Mouse (Mus musculus): Measurements from ENCODE around the gene C130050O18Rik. TPM values are rescaled to one million over a fixed set of nuclear protein-coding genes. Genes with fewer than 3 reads are reported as not detected.
A peak's percentile ranks its signal among the peaks of the same experiment; 100 is the strongest.

The C130050O18Rik gene
- polyA plus RNA-seq, 1 experiment from 2014 or later: 1.6 TPM

DNA sequence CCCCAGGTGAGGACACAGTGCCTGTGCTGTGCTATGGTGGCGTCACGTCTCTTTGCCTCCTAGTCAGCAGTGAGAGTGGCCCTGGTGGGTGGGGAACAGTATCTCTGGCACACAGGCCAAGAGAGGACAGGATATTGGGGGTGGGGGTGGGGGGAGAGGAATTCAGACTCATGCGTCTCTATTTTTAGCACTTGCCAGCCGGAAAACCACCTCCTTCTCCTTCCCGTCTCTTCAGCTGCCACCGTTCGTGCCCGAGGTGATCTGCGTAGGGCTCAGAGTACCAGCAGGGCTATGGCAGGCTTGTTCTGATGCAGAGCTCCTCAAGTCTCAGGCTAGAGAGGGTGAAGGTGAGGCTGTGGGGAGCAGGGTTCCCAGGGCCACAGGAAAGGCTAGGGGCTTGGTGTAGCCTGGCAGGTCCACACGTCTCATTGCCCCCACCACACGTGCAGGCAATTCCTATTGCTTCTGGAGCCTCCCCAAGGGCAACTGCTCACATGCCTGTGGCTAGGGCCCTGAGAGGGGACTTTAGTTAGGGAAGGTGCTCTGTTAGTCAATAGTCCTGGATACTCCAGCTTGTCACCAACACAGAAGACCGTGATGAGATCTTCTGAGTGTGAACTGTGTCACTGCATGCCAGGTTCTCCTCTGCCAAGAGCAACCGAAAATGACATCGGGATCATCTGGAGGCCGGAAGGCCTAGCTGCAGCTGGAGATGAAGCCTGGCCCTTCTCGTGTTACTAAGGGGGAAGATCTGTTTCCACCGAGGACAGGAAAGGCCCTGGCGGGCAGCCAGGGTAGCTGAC lies 27.4 kb upstream of the C130050O18Rik start, which contains the start of gene Gpr146:
TSS of gene Gpr146 (plus strand) at position 230 of the 803 bp plus-strand sequence.
- peak; percentile 12 for ATAC-seq (ENCODE audit: low read depth)
- Histone ChIP-seq H3K4me1 (ENCODE audit: control insufficient read depth, low read depth, low read length) (peaks cover 75% of the 10 kb centered on the region), H3K27ac (ENCODE audit: low read length) (peak within 1 kb of the TSS; percentile 100), H3K27me3 (ENCODE audit: control insufficient read depth, insufficient read depth, low read depth, low read length) (no peaks in the 10 kb centered on the region), H3K36me3 (ENCODE audit: control insufficient read depth, insufficient read depth) (no peaks in the 10 kb centered on the region), H3K4me2 (ENCODE audit: low read depth, low read length) (peak within 1 kb of the TSS; percentile 96), H3K4me3 (ENCODE audit: low read depth, low read length) (peak within 1 kb of the TSS; percentile 5; the same call in 1 of the 2 replicates), H3K9ac (ENCODE audit: low read depth, low read length) (peak within 1 kb of the TSS; percentile 54), H3K9me3 (replicated peaks; ENCODE audit: control insufficient read depth, low read length) (no peaks in the 10 kb centered on the region)
- 23% methylated on average over 18 of the region's 18 CpGs for WGBS (ENCODE audit: insufficient replicate concordance)

GRCm38 (mm10) chr5:139378271-139378556 lies 26.9 kb upstream of the C130050O18Rik start:
- no peaks in the 10 kb centered on the region for H3K27me3 ChIP-seq (ENCODE audit: control insufficient read depth, insufficient read depth, low read depth, low read length)
- ATAC-seq (ENCODE audit: low read depth): no peak
- 60% methylated on average over 7 of the region's 7 CpGs for WGBS (ENCODE audit: insufficient replicate concordance)
- H3K4me3 ChIP-seq (ENCODE audit: low read depth, low read length): no peak overlapping the region
- no peaks in the 10 kb centered on the region for H3K36me3 ChIP-seq (ENCODE audit: control insufficient read depth, insufficient read depth)
- peaks cover 75% of the 10 kb centered on the region for H3K4me1 ChIP-seq (ENCODE audit: control insufficient read depth, low read depth, low read length)
- H3K27ac ChIP-seq (ENCODE audit: low read length): peak overlapping the region; percentile 100
- H3K9me3 ChIP-seq (replicated peaks; ENCODE audit: control insufficient read depth, low read length): no peaks in the 10 kb centered on the region
- peak overlapping the region; percentile 34; the same call in 1 of the 2 replicates for H3K4me2 ChIP-seq (ENCODE audit: low read depth, low read length)
- H3K9ac ChIP-seq (ENCODE audit: low read depth, low read length): peak overlapping the region; percentile 54

DNA sequence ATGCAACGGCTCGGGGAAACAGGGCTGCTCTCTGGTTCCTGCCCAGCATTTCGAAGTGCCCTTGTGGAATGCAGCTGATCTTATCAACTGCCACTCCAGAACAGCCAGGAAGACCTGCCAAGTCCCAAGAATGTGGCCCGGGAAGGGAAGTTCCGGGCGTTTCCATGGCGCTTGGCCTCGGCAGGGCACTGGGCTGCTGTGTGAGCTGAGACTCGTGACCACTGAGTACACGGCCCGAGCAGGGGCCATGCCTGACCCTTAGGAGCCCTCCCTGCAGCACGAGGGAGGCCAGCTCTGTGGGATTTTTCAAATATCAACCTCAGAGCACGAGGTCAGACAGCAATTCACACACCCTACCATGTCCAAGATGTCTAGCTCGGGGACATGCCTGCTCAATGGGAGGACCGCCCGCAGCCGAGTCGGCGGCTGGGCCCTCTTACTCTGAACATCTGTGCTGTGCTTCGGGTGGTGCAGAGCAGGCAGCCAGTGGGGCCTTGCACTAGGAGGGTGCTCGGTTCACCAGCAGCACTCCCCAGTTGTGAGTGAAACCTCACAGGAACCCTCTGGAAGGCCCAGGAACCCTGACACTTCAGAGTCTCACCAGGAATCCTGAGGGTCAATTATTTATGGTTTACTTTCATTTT lies 26.0 kb upstream of the C130050O18Rik start:
- Histone ChIP-seq H3K4me3 (ENCODE audit: low read depth, low read length) (peak overlapping the region; percentile 99), H3K27me3 (ENCODE audit: control insufficient read depth, insufficient read depth, low read depth, low read length) (no peaks in the 10 kb centered on the region), H3K4me2 (ENCODE audit: low read depth, low read length) (peak overlapping the region; percentile 96), H3K9me3 (replicated peaks; ENCODE audit: control insufficient read depth, low read length) (no peaks in the 10 kb centered on the region), H3K4me1 (ENCODE audit: control insufficient read depth, low read depth, low read length) (peaks cover 77% of the 10 kb centered on the region), H3K9ac (ENCODE audit: low read depth, low read length) (peak overlapping the region; percentile 95), H3K36me3 (ENCODE audit: control insufficient read depth, insufficient read depth) (no peaks in the 10 kb centered on the region), H3K27ac (ENCODE audit: low read length) (peak overlapping the region; percentile 100)
- WGBS (ENCODE audit: insufficient replicate concordance): 16% methylated on average over 21 of the region's 21 CpGs
- no peak for ATAC-seq (ENCODE audit: low read depth)

DNA sequence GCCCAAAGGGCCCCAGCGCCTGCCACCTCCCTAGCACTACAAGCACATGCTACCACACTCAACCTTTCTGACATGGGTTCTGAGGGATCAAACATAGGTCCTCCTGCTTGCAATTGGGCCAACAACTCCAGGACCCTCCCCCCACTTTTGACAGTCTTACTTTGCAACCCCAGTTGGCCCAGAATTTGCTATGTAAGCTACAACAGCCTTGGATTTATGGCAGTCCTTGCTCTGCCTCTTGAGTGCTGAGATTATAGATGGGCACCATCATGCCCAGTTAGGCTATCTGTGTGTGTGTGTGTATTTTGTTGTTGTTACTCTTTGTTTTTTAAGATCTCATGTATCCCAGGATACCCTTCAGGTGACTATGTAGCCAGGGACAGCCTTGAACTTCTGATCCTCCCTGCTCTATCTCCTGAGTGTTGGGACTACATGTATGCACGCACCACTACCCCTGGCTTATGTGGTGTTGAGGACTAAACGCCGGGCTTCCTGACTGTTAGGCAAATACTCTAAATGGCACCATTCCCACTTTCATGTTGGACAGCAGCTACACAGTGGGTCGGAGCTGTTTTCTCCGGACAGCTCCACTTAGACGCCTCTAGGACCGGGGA lies 25.2 kb upstream of the C130050O18Rik start:
- peak overlapping the region; percentile 99 for H3K4me3 ChIP-seq (ENCODE audit: low read depth, low read length)
- no peaks in the 10 kb centered on the region for H3K36me3 ChIP-seq (ENCODE audit: control insufficient read depth, insufficient read depth)
- H3K27me3 ChIP-seq (ENCODE audit: control insufficient read depth, insufficient read depth, low read depth, low read length): no peaks in the 10 kb centered on the region
- peak overlapping the region; percentile 95 for H3K9ac ChIP-seq (ENCODE audit: low read depth, low read length)
- peak overlapping the region; percentile 100 for H3K27ac ChIP-seq (ENCODE audit: low read length)
- H3K4me2 ChIP-seq (ENCODE audit: low read depth, low read length): peak overlapping the region; percentile 96
- no peaks in the 10 kb centered on the region for H3K9me3 ChIP-seq (replicated peaks; ENCODE audit: control insufficient read depth, low read length)
- 5% methylated on average over 8 of the region's 8 CpGs for WGBS (ENCODE audit: insufficient replicate concordance)
- peak; percentile 1; the same call in 1 of the 2 replicates for ATAC-seq (ENCODE audit: low read depth)
- H3K4me1 ChIP-seq (ENCODE audit: control insufficient read depth, low read depth, low read length): peaks cover 77% of the 10 kb centered on the region

DNA sequence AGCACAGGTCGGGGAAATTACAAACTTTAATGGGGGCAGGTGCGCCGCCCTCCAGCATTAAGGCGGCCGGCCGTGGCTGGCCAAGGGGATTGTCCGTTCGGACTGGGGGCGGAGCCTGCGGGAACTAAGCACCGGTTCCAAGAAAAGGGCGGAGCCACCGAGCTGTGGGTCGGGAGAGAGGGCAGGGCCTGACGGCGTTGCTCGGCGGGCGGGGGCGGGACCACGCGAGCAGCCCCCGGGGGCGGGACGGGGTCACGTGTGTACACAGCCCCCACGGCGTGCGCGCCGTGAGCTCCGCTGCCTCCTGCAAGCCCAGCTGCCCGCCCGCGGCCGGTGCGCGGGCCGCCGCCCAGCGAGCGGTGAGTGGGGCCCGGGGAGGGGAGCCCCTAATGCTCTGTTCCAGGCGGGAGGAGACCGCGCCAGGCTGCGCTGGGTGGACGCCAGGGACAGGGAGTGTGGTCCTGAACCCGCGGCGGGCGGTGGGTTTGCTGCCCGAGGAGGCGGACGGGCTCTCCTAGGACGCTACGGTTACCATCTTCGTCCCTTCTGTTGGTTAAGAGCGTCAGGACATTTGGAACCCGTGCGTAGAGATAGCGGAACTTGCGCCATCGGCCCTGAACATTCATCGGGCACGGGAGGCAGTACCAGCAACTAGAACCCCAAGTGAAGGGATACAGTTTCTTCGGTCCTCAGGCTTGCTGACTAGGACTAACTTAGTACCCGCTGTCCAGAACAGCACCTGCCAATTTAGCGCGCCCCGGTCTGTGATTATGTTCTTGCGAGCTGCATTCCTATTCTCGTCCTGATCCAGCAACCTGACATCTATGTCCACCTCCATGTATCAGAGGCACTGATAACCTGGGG lies 24.5 kb upstream of the C130050O18Rik start:
- H3K27ac ChIP-seq (ENCODE audit: low read length): peak overlapping the region; percentile 100
- under 1% methylated on average over 72 of the region's 73 CpGs for WGBS (ENCODE audit: insufficient replicate concordance)
- H3K9ac ChIP-seq (ENCODE audit: low read depth, low read length): peak overlapping the region; percentile 95
- H3K9me3 ChIP-seq (replicated peaks; ENCODE audit: control insufficient read depth, low read length): no peaks in the 10 kb centered on the region
- peaks cover 4% of the 10 kb centered on the region; the same call in 1 of the 2 replicates for H3K36me3 ChIP-seq (ENCODE audit: control insufficient read depth, insufficient read depth)
- H3K4me3 ChIP-seq (ENCODE audit: low read depth, low read length): peak overlapping the region; percentile 99
- ATAC-seq (ENCODE audit: low read depth): peak; percentile 79
- no peaks in the 10 kb centered on the region for H3K27me3 ChIP-seq (ENCODE audit: control insufficient read depth, insufficient read depth, low read depth, low read length)
- H3K4me2 ChIP-seq (ENCODE audit: low read depth, low read length): peak overlapping the region; percentile 96
- H3K4me1 ChIP-seq (ENCODE audit: control insufficient read depth, low read depth, low read length): peaks cover 80% of the 10 kb centered on the region

DNA sequence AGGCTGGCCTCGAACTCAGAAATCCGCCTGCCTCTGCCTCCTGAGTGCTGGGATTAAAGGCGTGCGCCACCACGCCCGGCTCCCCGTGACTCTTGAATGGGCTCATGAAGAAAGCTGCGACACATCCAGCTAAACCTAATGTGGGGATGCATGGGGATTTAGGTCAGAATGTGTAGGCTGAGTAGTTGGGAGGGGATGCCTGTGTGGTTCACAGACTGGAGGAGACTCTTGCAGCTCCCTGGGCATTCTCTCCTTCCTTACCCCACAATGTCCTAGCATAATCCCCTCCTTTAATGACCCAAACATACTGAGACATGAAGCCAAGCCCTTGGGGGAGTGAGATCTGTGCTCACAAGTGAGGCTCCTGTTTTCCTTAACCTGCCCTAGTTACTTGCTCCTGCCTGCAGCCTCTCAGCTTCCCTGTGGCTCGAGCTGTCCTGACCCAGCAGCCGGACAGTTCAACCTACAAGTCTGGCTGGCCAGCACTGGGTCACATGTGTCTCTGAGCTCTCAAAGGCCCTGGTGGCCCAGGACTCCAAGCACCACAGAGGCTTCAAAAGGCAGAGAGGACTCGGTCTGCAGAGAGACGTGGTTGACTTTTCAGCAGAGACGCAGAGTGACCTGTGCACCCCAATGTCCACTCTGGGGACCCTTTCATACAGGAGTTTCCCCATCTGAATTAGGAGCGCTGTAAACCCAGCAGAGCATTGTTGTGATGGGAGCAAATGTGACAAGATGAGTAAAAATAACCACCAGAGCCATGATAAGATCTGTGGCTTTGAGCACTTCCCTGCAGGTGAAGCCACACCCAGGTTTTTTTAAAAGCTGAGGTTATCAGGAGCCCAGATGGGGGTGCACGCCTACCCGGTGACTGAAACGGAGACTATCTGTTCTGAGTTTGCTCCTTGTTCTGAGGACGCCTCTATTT lies 23.2 kb upstream of the C130050O18Rik start:
- H3K9me3 ChIP-seq (replicated peaks; ENCODE audit: control insufficient read depth, low read length): no peaks in the 10 kb centered on the region
- H3K27me3 ChIP-seq (ENCODE audit: control insufficient read depth, insufficient read depth, low read depth, low read length): no peaks in the 10 kb centered on the region
- H3K4me2 ChIP-seq (ENCODE audit: low read depth, low read length): peak overlapping the region; percentile 96
- peak overlapping the region; percentile 100 for H3K27ac ChIP-seq (ENCODE audit: low read length)
- ATAC-seq (ENCODE audit: low read depth): peak; percentile 56
- peak overlapping the region; percentile 95 for H3K9ac ChIP-seq (ENCODE audit: low read depth, low read length)
- H3K36me3 ChIP-seq (ENCODE audit: control insufficient read depth, insufficient read depth): peaks cover 7% of the 10 kb centered on the region
- WGBS (ENCODE audit: insufficient replicate concordance): 28% methylated on average over 18 of the region's 18 CpGs
- peak overlapping the region; percentile 99 for H3K4me3 ChIP-seq (ENCODE audit: low read depth, low read length)
- H3K4me1 ChIP-seq (ENCODE audit: control insufficient read depth, low read depth, low read length): peaks cover 87% of the 10 kb centered on the region

DNA sequence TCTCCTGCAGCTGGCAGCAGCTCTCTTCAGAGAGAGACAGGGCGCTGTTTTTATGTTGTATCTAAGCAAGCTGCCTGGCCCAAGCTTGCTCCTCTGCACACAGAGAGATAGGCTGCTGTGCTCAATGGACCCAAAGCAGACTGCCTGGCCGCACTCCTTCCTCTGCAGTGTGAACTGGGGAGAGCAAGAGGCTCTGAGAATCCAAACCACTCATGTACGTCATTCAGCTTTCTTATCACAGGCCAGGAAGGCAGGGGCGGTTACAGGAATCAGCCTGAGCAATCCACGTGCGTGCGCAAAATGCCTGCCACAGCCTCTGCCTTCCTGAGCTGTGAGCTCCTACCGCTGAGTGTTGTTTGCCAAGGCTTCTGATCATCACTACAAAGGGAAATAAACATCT lies 22.3 kb upstream of the C130050O18Rik start:
- ATAC-seq (ENCODE audit: low read depth): peak; percentile 65
- peak overlapping the region; percentile 95 for H3K9ac ChIP-seq (ENCODE audit: low read depth, low read length)
- WGBS (ENCODE audit: insufficient replicate concordance): 11% methylated on average over 8 of the region's 8 CpGs
- peaks cover 7% of the 10 kb centered on the region for H3K36me3 ChIP-seq (ENCODE audit: control insufficient read depth, insufficient read depth)
- H3K27me3 ChIP-seq (ENCODE audit: control insufficient read depth, insufficient read depth, low read depth, low read length): no peaks in the 10 kb centered on the region
- peaks cover 87% of the 10 kb centered on the region for H3K4me1 ChIP-seq (ENCODE audit: control insufficient read depth, low read depth, low read length)
- H3K9me3 ChIP-seq (replicated peaks; ENCODE audit: control insufficient read depth, low read length): no peaks in the 10 kb centered on the region
- H3K4me3 ChIP-seq (ENCODE audit: low read depth, low read length): peak overlapping the region; percentile 99
- H3K4me2 ChIP-seq (ENCODE audit: low read depth, low read length): peak overlapping the region; percentile 96
- H3K27ac ChIP-seq (ENCODE audit: low read length): peak overlapping the region; percentile 100

Data from liver, embryonic 16.5 days (tissue).